Mouse (Mus musculus): ENCODE measurements around the gene Gpr27. TPM values are rescaled to one million over a fixed set of nuclear protein-coding genes. Genes with fewer than 3 reads are reported as not detected.

Gene Gpr27
- polyA plus RNA-seq, 1 experiment from 2014 or later: 4.4 TPM

DNA sequence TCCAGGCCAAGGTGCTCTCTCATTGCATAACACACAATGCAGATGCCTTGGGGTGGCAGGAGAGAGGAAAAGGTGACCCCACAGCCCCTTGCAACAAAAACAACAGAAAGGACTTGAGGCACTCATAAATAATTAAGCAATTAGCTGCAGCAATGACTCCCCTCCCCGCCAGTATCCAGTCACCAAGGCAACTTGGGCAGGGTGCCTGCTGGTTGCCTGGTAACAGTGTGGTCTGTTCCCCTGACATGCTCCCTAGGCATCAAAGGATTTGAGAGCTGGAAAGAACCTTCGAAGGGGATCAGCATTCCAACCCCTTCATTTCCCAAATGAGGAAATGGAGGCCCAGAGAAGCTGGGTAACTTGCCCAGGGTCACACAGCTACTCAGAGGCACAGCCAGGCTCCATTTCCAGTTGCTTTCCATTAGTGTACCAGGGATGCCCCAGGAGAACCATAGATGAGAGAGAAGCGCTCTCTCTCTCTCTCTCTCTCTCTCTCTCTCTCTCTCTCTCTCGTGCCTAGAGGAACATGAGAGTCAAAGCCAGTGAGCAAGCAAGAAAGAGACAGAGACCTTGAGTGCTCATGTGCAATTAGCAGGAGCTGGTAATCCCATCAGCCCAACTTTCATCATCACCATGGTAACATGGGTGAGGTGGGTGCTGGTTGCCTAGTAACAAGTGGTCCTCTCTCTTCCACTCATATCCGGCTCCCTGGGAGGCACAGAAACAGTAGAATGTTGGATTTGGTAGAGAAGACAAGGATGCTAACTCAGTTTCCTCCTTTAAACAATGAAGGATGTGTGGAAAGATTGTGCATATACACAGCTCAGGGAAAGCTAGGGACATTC lies 22.8 kb upstream of the Gpr27 start:
- H3K27me3 ChIP-seq (ENCODE audit: control insufficient read depth, insufficient read depth, low read length): no peaks in the 10 kb centered on the region
- H3K4me3 ChIP-seq (ENCODE audit: low read depth, low read length): no peak overlapping the region
- peaks cover 22% of the 10 kb centered on the region for H3K4me1 ChIP-seq (replicated peaks; ENCODE audit: control insufficient read depth, insufficient read depth, low read length)
- peak; percentile 86 for DNase-seq (ENCODE audit: low spot score)
- no peaks in the 10 kb centered on the region for H3K36me3 ChIP-seq (ENCODE audit: control insufficient read depth, insufficient read depth, low read length)
- ATAC-seq (replicated peaks; ENCODE audit: low FRiP score): peak; percentile 79
- peak overlapping the region; percentile 7; the same call in 1 of the 2 replicates for H3K27ac ChIP-seq (ENCODE audit: low read depth, low read length)
- no peaks in the 10 kb centered on the region for H3K9me3 ChIP-seq (ENCODE audit: control insufficient read depth, low read length)
- 9% methylated on average over 5 of the region's 5 CpGs for WGBS
- H3K4me2 ChIP-seq (ENCODE audit: low read depth, low read length, severe bottlenecking): no peak overlapping the region
- no peak overlapping the region for H3K9ac ChIP-seq (ENCODE audit: low read length)

DNA sequence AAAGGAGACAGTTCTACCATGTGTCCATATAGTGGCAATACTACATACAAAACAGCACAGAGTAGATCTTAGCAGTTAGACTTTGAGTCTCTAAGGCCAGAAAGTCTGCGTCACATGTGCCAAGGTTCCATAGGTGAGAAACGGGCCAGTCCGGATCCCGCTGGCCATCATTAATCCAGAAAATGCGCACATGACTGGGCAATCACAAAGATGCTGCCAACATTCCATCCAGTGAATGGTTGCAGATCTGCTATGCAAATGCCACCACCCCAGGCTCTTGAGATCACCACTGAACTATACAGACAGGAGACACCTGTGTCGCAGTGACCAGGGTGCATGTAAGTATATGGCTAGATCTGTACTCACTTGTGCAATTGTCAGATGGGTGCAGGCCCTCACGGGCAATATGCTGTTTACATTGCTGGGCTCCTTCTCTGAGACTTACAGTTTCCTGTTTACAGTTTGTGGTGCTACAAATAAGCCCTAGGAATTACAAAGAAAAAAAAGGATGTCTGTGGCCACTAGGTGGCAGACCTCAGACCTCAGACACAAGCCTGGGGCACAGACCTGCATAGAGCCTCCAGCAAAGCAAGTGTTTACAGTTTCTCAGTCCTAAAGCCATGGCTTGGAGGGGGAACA lies 21.9 kb upstream of the Gpr27 start:
- Histone ChIP-seq H3K4me3 (ENCODE audit: low read depth, low read length) (no peak overlapping the region), H3K4me2 (ENCODE audit: low read depth, low read length, severe bottlenecking) (no peak overlapping the region), H3K9me3 (ENCODE audit: control insufficient read depth, low read length) (no peaks in the 10 kb centered on the region), H3K9ac (ENCODE audit: low read length) (no peak overlapping the region), H3K27me3 (ENCODE audit: control insufficient read depth, insufficient read depth, low read length) (no peaks in the 10 kb centered on the region), H3K36me3 (ENCODE audit: control insufficient read depth, insufficient read depth, low read length) (no peaks in the 10 kb centered on the region), H3K4me1 (replicated peaks; ENCODE audit: control insufficient read depth, insufficient read depth, low read length) (peaks cover 22% of the 10 kb centered on the region), H3K27ac (ENCODE audit: low read depth, low read length) (no peak overlapping the region)
- peak; percentile 77 for DNase-seq (ENCODE audit: low spot score)
- ATAC-seq (replicated peaks; ENCODE audit: low FRiP score): peak; percentile 15; the same call in 1 of the 2 replicates
- WGBS: 54% methylated on average over 7 of the region's 7 CpGs

DNA sequence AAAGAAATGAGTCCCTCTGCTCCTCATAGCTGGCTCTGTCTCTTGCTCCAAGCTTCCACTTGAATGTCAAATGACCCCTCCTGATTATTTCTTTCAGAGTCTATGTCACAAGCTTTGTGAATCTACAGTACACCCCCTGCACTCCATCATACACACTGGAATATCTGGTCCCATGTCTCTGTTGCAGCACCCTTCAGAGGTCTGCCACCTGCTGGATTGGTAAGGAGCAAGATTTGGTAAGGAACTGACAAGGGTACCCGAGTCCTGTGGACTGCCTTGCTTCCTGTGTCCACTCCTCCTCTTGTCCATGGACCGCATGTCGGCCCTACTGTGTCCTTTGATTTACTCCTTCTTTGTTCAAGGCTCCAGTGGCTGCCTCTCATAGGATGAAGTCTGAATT lies 20.7 kb upstream of the Gpr27 start:
- 70% methylated on average over 3 of the region's 3 CpGs for WGBS
- no peak for ATAC-seq (replicated peaks; ENCODE audit: low FRiP score)
- Histone ChIP-seq H3K27me3 (ENCODE audit: control insufficient read depth, insufficient read depth, low read length) (no peaks in the 10 kb centered on the region), H3K9ac (ENCODE audit: low read length) (no peak overlapping the region), H3K4me2 (ENCODE audit: low read depth, low read length, severe bottlenecking) (no peak overlapping the region), H3K36me3 (ENCODE audit: control insufficient read depth, insufficient read depth, low read length) (no peaks in the 10 kb centered on the region), H3K9me3 (ENCODE audit: control insufficient read depth, low read length) (no peaks in the 10 kb centered on the region), H3K4me3 (ENCODE audit: low read depth, low read length) (no peak overlapping the region), H3K27ac (ENCODE audit: low read depth, low read length) (no peak overlapping the region), H3K4me1 (replicated peaks; ENCODE audit: control insufficient read depth, insufficient read depth, low read length) (peaks cover 22% of the 10 kb centered on the region)
- DNase-seq (ENCODE audit: low spot score): no peak

DNA sequence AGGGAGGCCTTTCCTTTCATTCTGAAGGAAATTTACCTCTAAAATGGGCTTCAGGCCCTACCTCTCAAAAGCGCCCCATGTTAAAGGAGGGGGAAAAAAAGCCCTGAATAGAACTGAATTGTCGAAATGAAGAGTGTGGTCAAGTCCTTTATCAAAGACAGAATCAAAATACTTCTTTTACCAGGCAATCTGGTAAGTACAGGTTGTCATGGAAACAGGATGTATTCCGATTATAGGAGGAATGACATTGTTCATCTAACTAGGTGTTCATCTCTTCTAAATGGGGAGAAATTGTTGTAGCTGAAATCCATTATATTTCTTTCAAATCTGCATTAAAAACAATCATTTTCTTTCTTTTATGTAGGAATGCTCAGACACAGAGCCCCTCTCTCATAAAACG lies 18.0 kb upstream of the Gpr27 start:
- DNase-seq (ENCODE audit: low spot score) (no peak), ATAC-seq (replicated peaks; ENCODE audit: low FRiP score) (no peak)
- Histone ChIP-seq H3K27me3 (ENCODE audit: control insufficient read depth, insufficient read depth, low read length) (no peaks in the 10 kb centered on the region), H3K36me3 (ENCODE audit: control insufficient read depth, insufficient read depth, low read length) (no peaks in the 10 kb centered on the region), H3K9me3 (ENCODE audit: control insufficient read depth, low read length) (no peaks in the 10 kb centered on the region), H3K9ac (ENCODE audit: low read length) (no peak overlapping the region), H3K4me1 (replicated peaks; ENCODE audit: control insufficient read depth, insufficient read depth, low read length) (peaks cover 12% of the 10 kb centered on the region), H3K4me3 (ENCODE audit: low read depth, low read length) (no peak overlapping the region), H3K4me2 (ENCODE audit: low read depth, low read length, severe bottlenecking) (no peak overlapping the region), H3K27ac (ENCODE audit: low read depth, low read length) (no peak overlapping the region)
- WGBS: 60% methylated on average over 4 of the region's 4 CpGs

DNA sequence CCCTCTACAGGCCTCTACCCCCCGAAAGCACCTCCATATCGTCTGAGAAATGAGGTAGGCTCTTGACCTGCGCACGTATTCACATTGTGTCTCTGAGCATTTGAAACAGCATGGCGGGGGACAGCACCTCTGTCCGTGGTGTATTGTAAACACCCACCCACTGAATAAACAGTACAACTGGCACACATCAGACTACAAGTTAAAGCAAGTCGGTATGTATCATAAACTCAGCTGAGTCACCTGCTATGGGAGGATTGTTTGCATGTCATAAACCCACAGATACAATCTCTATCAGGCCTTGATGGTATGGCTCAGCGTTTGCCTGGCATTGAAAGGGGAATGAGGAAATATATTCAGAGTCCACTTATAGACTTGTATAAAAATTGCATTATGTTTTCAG lies 15.2 kb upstream of the Gpr27 start:
- Histone ChIP-seq H3K27me3 (ENCODE audit: control insufficient read depth, insufficient read depth, low read length) (no peaks in the 10 kb centered on the region), H3K9ac (ENCODE audit: low read length) (no peak overlapping the region), H3K4me3 (ENCODE audit: low read depth, low read length) (no peak overlapping the region), H3K4me2 (ENCODE audit: low read depth, low read length, severe bottlenecking) (no peak overlapping the region), H3K4me1 (replicated peaks; ENCODE audit: control insufficient read depth, insufficient read depth, low read length) (peaks cover 2% of the 10 kb centered on the region; the same call in 1 of the 2 replicates), H3K27ac (ENCODE audit: low read depth, low read length) (no peak overlapping the region), H3K9me3 (ENCODE audit: control insufficient read depth, low read length) (no peaks in the 10 kb centered on the region), H3K36me3 (ENCODE audit: control insufficient read depth, insufficient read depth, low read length) (no peaks in the 10 kb centered on the region)
- 92% methylated on average over 8 of the region's 8 CpGs for WGBS
- ATAC-seq (replicated peaks; ENCODE audit: low FRiP score): no peak
- no peak for DNase-seq (ENCODE audit: low spot score)

DNA sequence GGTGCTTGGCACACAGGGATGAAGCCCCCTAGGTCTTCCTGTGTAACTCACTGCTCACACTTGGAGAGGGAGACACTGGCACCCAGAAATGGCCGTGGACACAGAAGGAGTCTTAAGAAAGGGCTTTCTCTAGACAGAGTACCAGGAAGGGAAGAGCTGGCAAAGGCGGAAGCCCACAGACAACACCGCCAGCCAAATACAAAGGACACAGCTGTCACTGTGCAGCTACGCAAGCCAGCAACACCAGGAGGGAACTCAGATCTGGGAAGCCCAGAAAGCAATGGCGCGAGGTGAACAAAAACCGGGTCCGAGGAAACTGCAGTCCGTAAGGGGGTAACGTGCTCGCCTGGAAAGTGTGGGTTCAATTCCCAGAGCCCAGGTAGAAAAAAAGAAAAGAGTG lies 14.4 kb upstream of the Gpr27 start:
- Histone ChIP-seq H3K4me1 (replicated peaks; ENCODE audit: control insufficient read depth, insufficient read depth, low read length) (peaks cover 2% of the 10 kb centered on the region; the same call in 1 of the 2 replicates), H3K27me3 (ENCODE audit: control insufficient read depth, insufficient read depth, low read length) (no peaks in the 10 kb centered on the region), H3K27ac (ENCODE audit: low read depth, low read length) (no peak overlapping the region), H3K4me3 (ENCODE audit: low read depth, low read length) (no peak overlapping the region), H3K4me2 (ENCODE audit: low read depth, low read length, severe bottlenecking) (no peak overlapping the region), H3K9ac (ENCODE audit: low read length) (no peak overlapping the region), H3K36me3 (ENCODE audit: control insufficient read depth, insufficient read depth, low read length) (no peaks in the 10 kb centered on the region), H3K9me3 (ENCODE audit: control insufficient read depth, low read length) (no peaks in the 10 kb centered on the region)
- DNase-seq (ENCODE audit: low spot score) (no peak), ATAC-seq (replicated peaks; ENCODE audit: low FRiP score) (no peak)
- 82% methylated on average over 11 of the region's 11 CpGs for WGBS

DNA sequence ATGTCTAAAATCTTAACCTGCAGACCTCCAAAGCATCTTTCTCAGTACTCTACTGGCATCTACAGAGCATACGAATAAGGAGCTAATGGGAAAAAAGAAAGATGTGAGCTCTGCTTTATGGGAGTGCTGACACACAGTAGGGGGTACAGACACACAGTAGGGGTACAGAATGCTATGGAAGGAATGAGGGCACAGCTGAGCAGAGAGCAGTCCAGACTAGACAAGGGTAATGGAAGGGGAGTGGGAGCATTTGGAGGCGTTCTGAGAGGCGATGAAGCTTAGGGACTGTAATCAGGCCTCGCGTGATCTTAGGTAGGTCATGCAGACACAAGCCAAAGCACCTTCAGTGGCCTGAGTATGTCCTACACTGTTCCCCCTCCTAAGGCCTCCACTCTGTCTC lies 8.5 kb upstream of the Gpr27 start:
- Histone ChIP-seq H3K27me3 (ENCODE audit: control insufficient read depth, insufficient read depth, low read length) (no peaks in the 10 kb centered on the region), H3K4me1 (replicated peaks; ENCODE audit: control insufficient read depth, insufficient read depth, low read length) (no peaks in the 10 kb centered on the region), H3K36me3 (ENCODE audit: control insufficient read depth, insufficient read depth, low read length) (no peaks in the 10 kb centered on the region), H3K9ac (ENCODE audit: low read length) (no peak overlapping the region), H3K4me3 (ENCODE audit: low read depth, low read length) (no peak overlapping the region), H3K9me3 (ENCODE audit: control insufficient read depth, low read length) (peaks cover 2% of the 10 kb centered on the region; the same call in 1 of the 2 replicates), H3K4me2 (ENCODE audit: low read depth, low read length, severe bottlenecking) (no peak overlapping the region), H3K27ac (ENCODE audit: low read depth, low read length) (no peak overlapping the region)
- ATAC-seq (replicated peaks; ENCODE audit: low FRiP score) (no peak), DNase-seq (ENCODE audit: low spot score) (no peak)
- 87% methylated on average over 5 of the region's 5 CpGs for WGBS

DNA sequence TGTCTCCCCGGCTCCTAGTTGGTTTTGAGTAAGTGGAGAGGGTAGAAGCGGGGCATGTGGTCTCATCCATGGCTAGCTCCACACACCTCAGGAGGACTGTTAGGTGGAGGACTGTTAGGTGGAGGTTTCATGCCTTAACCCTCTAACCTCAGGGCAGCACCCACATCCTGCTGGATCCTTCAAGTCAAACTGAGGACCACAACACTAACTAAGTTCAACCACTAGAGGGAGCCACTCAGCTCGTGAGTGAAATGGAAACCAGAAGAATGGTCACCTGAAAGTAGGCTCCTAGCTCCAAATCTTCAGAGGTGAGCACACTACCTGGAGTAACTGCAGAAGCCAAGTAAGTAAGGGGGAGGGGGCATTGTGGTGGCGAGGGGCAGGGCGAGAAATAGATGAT lies 7.6 kb upstream of the Gpr27 start:
- no peak for ATAC-seq (replicated peaks; ENCODE audit: low FRiP score)
- peaks cover 2% of the 10 kb centered on the region; the same call in 1 of the 2 replicates for H3K9me3 ChIP-seq (ENCODE audit: control insufficient read depth, low read length)
- DNase-seq (ENCODE audit: low spot score): no peak
- WGBS: 51% methylated on average over 5 of the region's 5 CpGs
- no peaks in the 10 kb centered on the region for H3K27me3 ChIP-seq (ENCODE audit: control insufficient read depth, insufficient read depth, low read length)
- H3K4me2 ChIP-seq (ENCODE audit: low read depth, low read length, severe bottlenecking): no peak overlapping the region
- H3K36me3 ChIP-seq (ENCODE audit: control insufficient read depth, insufficient read depth, low read length): no peaks in the 10 kb centered on the region
- H3K4me3 ChIP-seq (ENCODE audit: low read depth, low read length): no peak overlapping the region
- no peak overlapping the region for H3K27ac ChIP-seq (ENCODE audit: low read depth, low read length)
- H3K9ac ChIP-seq (ENCODE audit: low read length): no peak overlapping the region
- no peaks in the 10 kb centered on the region for H3K4me1 ChIP-seq (replicated peaks; ENCODE audit: control insufficient read depth, insufficient read depth, low read length)
